Mouse (Mus musculus): ENCODE measurements at regions not wholly inside any gene's neighbourhood (a gene's known extent, or its start where the extent isn't known, plus 50 kb on each side); places are given as distances from the start of the nearest gene placed in this dataset.

- H3K9ac ChIP-seq (ENCODE audit: insufficient read depth, low read depth, low read length, poor library complexity, severe bottlenecking), result no peak overlapping the region
- in situ Hi-C loops (cut with MboI; ENCODE audit: low sequenced_read_pairs in 2 of 2, unreplicated experiment in 2 of 2), result no loop called here
- no peaks in the 10 kb centered on the region for H3K4me1 ChIP-seq (ENCODE audit: control insufficient read depth in 2 of 2, insufficient read depth in 2 of 2, low read length in 2 of 2, poor library complexity in 1 of 2)
- no peak for TF ChIP-seq MAFK (IDR thresholded peaks at IDR 0.05; ENCODE audit: insufficient read depth, low read depth, low read length)
- no peak for TF ChIP-seq ZNF384 (IDR thresholded peaks at IDR 0.05; ENCODE audit: low read depth, low read length)
- no peak for TF ChIP-seq ZC3H11A (IDR thresholded peaks at IDR 0.05; ENCODE audit: borderline replicate concordance, low read depth, low read length)
- TF ChIP-seq HCFC1 (IDR thresholded peaks at IDR 0.05; ENCODE audit: borderline replicate concordance, insufficient read depth, low read length), result no peak
- no peak for TF ChIP-seq CHD2 (IDR thresholded peaks at IDR 0.05; ENCODE audit: low read depth, low read length)
- no peak for DNase-seq (ENCODE audit: low read depth, low spot score)
- H3K27ac ChIP-seq (ENCODE audit: insufficient read depth, low read depth, low read length, poor library complexity, severe bottlenecking), result no peak overlapping the region
- no peaks in the 10 kb centered on the region for H3K9me3 ChIP-seq (ENCODE audit: control insufficient read depth, insufficient read depth, low read depth, low read length)
- H3K4me3 ChIP-seq (ENCODE audit: insufficient read depth in 1 of 2, low read depth in 1 of 2, low read length in 2 of 2, poor library complexity in 1 of 2, severe bottlenecking in 1 of 2), result no peak overlapping the region
- H3K36me3 ChIP-seq (ENCODE audit: control insufficient read depth, insufficient read depth, low read length, poor library complexity, severe bottlenecking), result no peaks in the 10 kb centered on the region
These were observed 366.4 kb upstream of the 3110018I06Rik start for GRCm38 (mm10) chr12:107121990-107122389.

GRCm38 (mm10) chr12:107123661-107124060, 364.8 kb upstream of the 3110018I06Rik start:
- DNase-seq (ENCODE audit: low read depth, low spot score), result no peak
- no peaks in the 10 kb centered on the region for H3K9me3 ChIP-seq (ENCODE audit: control insufficient read depth, insufficient read depth, low read depth, low read length)
- no peak overlapping the region for H3K4me3 ChIP-seq (ENCODE audit: insufficient read depth in 1 of 2, low read depth in 1 of 2, low read length in 2 of 2, poor library complexity in 1 of 2, severe bottlenecking in 1 of 2)
- in situ Hi-C loops (cut with MboI; ENCODE audit: low sequenced_read_pairs in 2 of 2, unreplicated experiment in 2 of 2), result no loop called here
- H3K9ac ChIP-seq (ENCODE audit: insufficient read depth, low read depth, low read length, poor library complexity, severe bottlenecking), result no peak overlapping the region
- no peak overlapping the region for H3K27ac ChIP-seq (ENCODE audit: insufficient read depth, low read depth, low read length, poor library complexity, severe bottlenecking)
- no peaks in the 10 kb centered on the region for H3K4me1 ChIP-seq (ENCODE audit: control insufficient read depth in 2 of 2, insufficient read depth in 2 of 2, low read length in 2 of 2, poor library complexity in 1 of 2)
- no peaks in the 10 kb centered on the region for H3K36me3 ChIP-seq (ENCODE audit: control insufficient read depth, insufficient read depth, low read length, poor library complexity, severe bottlenecking)
- TF ChIP-seq MAFK (IDR thresholded peaks at IDR 0.05; ENCODE audit: insufficient read depth, low read depth, low read length), result no peak
- TF ChIP-seq CHD2 (IDR thresholded peaks at IDR 0.05; ENCODE audit: low read depth, low read length), result no peak
- TF ChIP-seq ZC3H11A (IDR thresholded peaks at IDR 0.05; ENCODE audit: borderline replicate concordance, low read depth, low read length), result no peak
- TF ChIP-seq ZNF384 (IDR thresholded peaks at IDR 0.05; ENCODE audit: low read depth, low read length), result no peak

- no peaks in the 10 kb centered on the region for H3K36me3 ChIP-seq (ENCODE audit: control insufficient read depth, insufficient read depth, low read length, poor library complexity, severe bottlenecking)
- no peak overlapping the region for H3K27ac ChIP-seq (ENCODE audit: insufficient read depth, low read depth, low read length, poor library complexity, severe bottlenecking)
- no peak for DNase-seq (ENCODE audit: low read depth, low spot score)
- H3K4me3 ChIP-seq (ENCODE audit: insufficient read depth in 1 of 2, low read depth in 1 of 2, low read length in 2 of 2, poor library complexity in 1 of 2, severe bottlenecking in 1 of 2), result no peak overlapping the region
- no peaks in the 10 kb centered on the region for H3K9me3 ChIP-seq (ENCODE audit: control insufficient read depth, insufficient read depth, low read depth, low read length)
- no peak for TF ChIP-seq ZNF384 (IDR thresholded peaks at IDR 0.05; ENCODE audit: low read depth, low read length)
- no peak for TF ChIP-seq MAFK (IDR thresholded peaks at IDR 0.05; ENCODE audit: insufficient read depth, low read depth, low read length)
- TF ChIP-seq HCFC1 (IDR thresholded peaks at IDR 0.05; ENCODE audit: borderline replicate concordance, insufficient read depth, low read length), result no peak
- no peak for TF ChIP-seq CHD2 (IDR thresholded peaks at IDR 0.05; ENCODE audit: low read depth, low read length)
- no peak for TF ChIP-seq ZC3H11A (IDR thresholded peaks at IDR 0.05; ENCODE audit: borderline replicate concordance, low read depth, low read length)
- H3K9ac ChIP-seq (ENCODE audit: insufficient read depth, low read depth, low read length, poor library complexity, severe bottlenecking), result no peak overlapping the region
- in situ Hi-C loops (cut with MboI; ENCODE audit: low sequenced_read_pairs in 2 of 2, unreplicated experiment in 2 of 2), result no loop called here
- H3K4me1 ChIP-seq (ENCODE audit: control insufficient read depth in 2 of 2, insufficient read depth in 2 of 2, low read length in 2 of 2, poor library complexity in 1 of 2), result no peaks in the 10 kb centered on the region
These were observed 364.1 kb upstream of the 3110018I06Rik start for GRCm38 (mm10) chr12:107124263-107124885.

GRCm38 (mm10) chr12:107125201-107125600, 363.2 kb upstream of the 3110018I06Rik start:
- no peak overlapping the region for H3K4me3 ChIP-seq (ENCODE audit: insufficient read depth in 1 of 2, low read depth in 1 of 2, low read length in 2 of 2, poor library complexity in 1 of 2, severe bottlenecking in 1 of 2)
- DNase-seq (ENCODE audit: low read depth, low spot score), result no peak
- H3K9ac ChIP-seq (ENCODE audit: insufficient read depth, low read depth, low read length, poor library complexity, severe bottlenecking), result no peak overlapping the region
- no peak for TF ChIP-seq MAFK (IDR thresholded peaks at IDR 0.05; ENCODE audit: insufficient read depth, low read depth, low read length)
- TF ChIP-seq HCFC1 (IDR thresholded peaks at IDR 0.05; ENCODE audit: borderline replicate concordance, insufficient read depth, low read length), result no peak
- no peak for TF ChIP-seq ZC3H11A (IDR thresholded peaks at IDR 0.05; ENCODE audit: borderline replicate concordance, low read depth, low read length)
- no peak for TF ChIP-seq CHD2 (IDR thresholded peaks at IDR 0.05; ENCODE audit: low read depth, low read length)
- no peaks in the 10 kb centered on the region for H3K9me3 ChIP-seq (ENCODE audit: control insufficient read depth, insufficient read depth, low read depth, low read length)
- H3K27ac ChIP-seq (ENCODE audit: insufficient read depth, low read depth, low read length, poor library complexity, severe bottlenecking), result no peak overlapping the region
- no peaks in the 10 kb centered on the region for H3K4me1 ChIP-seq (ENCODE audit: control insufficient read depth in 2 of 2, insufficient read depth in 2 of 2, low read length in 2 of 2, poor library complexity in 1 of 2)
- no peaks in the 10 kb centered on the region for H3K36me3 ChIP-seq (ENCODE audit: control insufficient read depth, insufficient read depth, low read length, poor library complexity, severe bottlenecking)
- in situ Hi-C loops (cut with MboI; ENCODE audit: low sequenced_read_pairs in 2 of 2, unreplicated experiment in 2 of 2), result no loop called here

GRCm38 (mm10) chr12:107126056-107126455, 362.4 kb upstream of the 3110018I06Rik start:
- in situ Hi-C loops (cut with MboI; ENCODE audit: low sequenced_read_pairs in 2 of 2, unreplicated experiment in 2 of 2), result no loop called here
- no peaks in the 10 kb centered on the region for H3K9me3 ChIP-seq (ENCODE audit: control insufficient read depth, insufficient read depth, low read depth, low read length)
- H3K36me3 ChIP-seq (ENCODE audit: control insufficient read depth, insufficient read depth, low read length, poor library complexity, severe bottlenecking), result no peaks in the 10 kb centered on the region
- H3K27ac ChIP-seq (ENCODE audit: insufficient read depth, low read depth, low read length, poor library complexity, severe bottlenecking), result no peak overlapping the region
- no peak overlapping the region for H3K9ac ChIP-seq (ENCODE audit: insufficient read depth, low read depth, low read length, poor library complexity, severe bottlenecking)
- no peak for TF ChIP-seq HCFC1 (IDR thresholded peaks at IDR 0.05; ENCODE audit: borderline replicate concordance, insufficient read depth, low read length)
- TF ChIP-seq ZC3H11A (IDR thresholded peaks at IDR 0.05; ENCODE audit: borderline replicate concordance, low read depth, low read length), result no peak
- TF ChIP-seq ZNF384 (IDR thresholded peaks at IDR 0.05; ENCODE audit: low read depth, low read length), result no peak
- H3K4me1 ChIP-seq (ENCODE audit: control insufficient read depth in 2 of 2, insufficient read depth in 2 of 2, low read length in 2 of 2, poor library complexity in 1 of 2), result no peaks in the 10 kb centered on the region
- DNase-seq (ENCODE audit: low read depth, low spot score), result no peak
- no peak overlapping the region for H3K4me3 ChIP-seq (ENCODE audit: insufficient read depth in 1 of 2, low read depth in 1 of 2, low read length in 2 of 2, poor library complexity in 1 of 2, severe bottlenecking in 1 of 2)

Measured in ES-E14 (cell line).